Mouse (Mus musculus) liver, embryonic 14.5 days (tissue): ENCODE results near the gene Gart. TPM values are rescaled to one million over a fixed set of nuclear protein-coding genes. Genes with fewer than 3 reads are reported as not detected.
A peak's percentile ranks its signal among the peaks of the same experiment; 100 is the strongest.

Experiments
- ATAC-seq: fragments of 200-750 bp; cut with Nextera tagmentation; 2 replicates; pipeline ENCODE4 v1.8.0; 2017; ENCODE audit warnings: moderate number of reproducible peaks, mild to moderate bottlenecking, moderate library complexity; ENCODE audit not compliant: insufficient read depth
- DNase-seq, 3 experiments: peaks; one replicate each; pipeline ENCODE4 v3.0.0-alpha.2; 2012 to 2013; ENCODE audit warnings: low read depth in 3 of 3, low spot score in 3 of 3
- H3K27ac ChIP-seq: fragments of 300-500 bp; sonication (generic); 2 replicates; pipeline ENCODE4 v1.5.1; 2014; ENCODE audit warnings: moderate library complexity, mild to moderate bottlenecking, control low read depth, inconsistent platforms
- H3K27me3 ChIP-seq: fragments of 300-500 bp; sonication (generic); 2 replicates; pipeline ENCODE4 v1.6.1; 2014; ENCODE audit warnings: mild to moderate bottlenecking, low read length, moderate library complexity; ENCODE audit not compliant: control insufficient read depth, insufficient read depth
- H3K36me3 ChIP-seq: fragments of 300-500 bp; sonication (generic); replicated peaks from 2 replicates; pipeline ENCODE4 v1.6.1; 2014; ENCODE audit warnings: low read depth; ENCODE audit not compliant: control insufficient read depth, insufficient read depth
- H3K4me1 ChIP-seq, 2 experiments: fragments of 200-500 bp in 1 of 2; fragments of 300-500 bp in 1 of 2; sonication (generic) in 1 of 2; replicated peaks; 2 replicates each; pipeline ENCODE4 v1.6.1; 2012 to 2014; ENCODE audit warnings: antibody characterized with exemption in 1 of 2, inconsistent platforms in 1 of 2, low read length in 1 of 2; ENCODE audit not compliant: control insufficient read depth in 2 of 2, insufficient read depth in 2 of 2
- H3K4me2 ChIP-seq: fragments of 300-500 bp; sonication (generic); 2 replicates; pipeline ENCODE4 v1.6.1; 2014; ENCODE audit warnings: low read depth, mild to moderate bottlenecking, control low read depth, moderate library complexity
- H3K4me3 ChIP-seq, 2 experiments: fragments of 200-500 bp in 1 of 2; fragments of 300-500 bp in 1 of 2; sonication (generic) in 1 of 2; 2 replicates each; pipeline ENCODE4 v1.5.1; 2012 to 2014; ENCODE audit warnings: low read depth in 2 of 2, low read length in 2 of 2, mild to moderate bottlenecking in 2 of 2, control low read depth in 1 of 2, inconsistent platforms in 1 of 2, moderate library complexity in 1 of 2; ENCODE audit not compliant: insufficient read depth in 1 of 2
- H3K9ac ChIP-seq: fragments of 300-500 bp; sonication (generic); replicated peaks from 2 replicates; pipeline ENCODE4 v1.6.1; 2014; ENCODE audit warnings: mild to moderate bottlenecking, control low read depth, moderate library complexity
- H3K9me3 ChIP-seq: fragments of 300-500 bp; sonication (generic); 2 replicates; pipeline ENCODE4 v1.6.1; 2016; ENCODE audit warnings: low read length, mixed read lengths; ENCODE audit not compliant: control insufficient read depth
- CTCF ChIP-seq: IDR thresholded peaks from 2 replicates; pipeline ENCODE4 v1.5.1; 2016; ENCODE audit warnings: antibody characterized with exemption, low read depth, control low read depth
- EP300 ChIP-seq: IDR thresholded peaks from 2 replicates; pipeline ENCODE4 v1.6.1; 2016; ENCODE audit warnings: antibody characterized with exemption, low read depth
- WGBS: fragments of 180-500 bp; shearing (Covaris S2); extraction: QIAGEN DNeasy Blood & Tissue Kit; methylation state at CpG from one replicate; pipeline ENCODE4 v1.1.7; 2014; ENCODE audit not compliant: insufficient replicate concordance; 5-methylcytosine and 5-hydroxymethylcytosine counted together
- polyA plus RNA-seq, 2 experiments: library from polyadenylated mRNA; depleted of rRNA in 1 of 2; stranded (reverse) in 1 of 2; unstranded in 1 of 2; fragments of >200 nt; fragmentation: Nextera tagmentation in 1 of 2; extraction: Ambion mirVana in 1 of 2; gene quantifications; 2 replicates each; pipeline versions ENCODE4 v1.2.1 to v1.2.3; 2012 to 2014

The Gart gene
- polyA plus RNA-seq, 2 experiments = 42.3 to 61.3 TPM

GRCm38 (mm10) chr16:91596779-91597671 lies 49.7 kb downstream of the Gart start:
- H3K9me3 ChIP-seq = no peaks in the 10 kb centered on the region
- H3K9ac ChIP-seq = peak overlapping the region; percentile 55
- ATAC-seq (peak; percentile 70), DNase-seq (no peak)
- peaks cover 12 to 17% of the 10 kb centered on the region in 2 experiments for H3K4me1 ChIP-seq
- no peaks in the 10 kb centered on the region for H3K36me3 ChIP-seq
- peak overlapping the region; percentile 98 for H3K4me2 ChIP-seq
- no peak overlapping the region for H3K27ac ChIP-seq
- no peak for TF ChIP-seq CTCF
- TF ChIP-seq EP300 = no peak
- H3K4me3 ChIP-seq = peak overlapping the region; percentile 65 to 68
- H3K27me3 ChIP-seq = peaks cover 6% of the 10 kb centered on the region
- WGBS = under 1% methylated on average over 74 of the region's 75 CpGs

- 8% methylated on average over 9 of the region's 9 CpGs for WGBS
- Histone ChIP-seq H3K9me3 (no peaks in the 10 kb centered on the region), H3K9ac (peak overlapping the region; percentile 20), H3K27ac (no peak overlapping the region), H3K4me1 (peaks cover 12 to 16% of the 10 kb centered on the region in 2 experiments), H3K4me3 (peak overlapping the region; percentile 65 to 68), H3K4me2 (peak overlapping the region; percentile 98), H3K27me3 (peaks cover 6% of the 10 kb centered on the region), H3K36me3 (no peaks in the 10 kb centered on the region)
- peak in 2 of 3 experiments; percentile 20 to 37 for DNase-seq
- ATAC-seq = no peak
- no peak for TF ChIP-seq CTCF
Measured at GRCm38 (mm10) chr16:91596397-91596778, 50.4 kb downstream of the Gart start.

- no peak for ATAC-seq
- Histone ChIP-seq H3K9ac (no peak overlapping the region), H3K9me3 (no peaks in the 10 kb centered on the region), H3K4me1 (peaks cover 10 to 12% of the 10 kb centered on the region in 2 experiments), H3K27me3 (peaks cover 6% of the 10 kb centered on the region), H3K36me3 (no peaks in the 10 kb centered on the region), H3K4me2 (no peak overlapping the region), H3K27ac (no peak overlapping the region), H3K4me3 (no peak overlapping the region)
- DNase-seq = no peak
- 84% methylated on average over 6 of the region's 6 CpGs for WGBS
- no peak for TF ChIP-seq EP300
- TF ChIP-seq CTCF = no peak
Measured at GRCm38 (mm10) chr16:91595076-91595475, 51.7 kb downstream of the Gart start.

GRCm38 (mm10) chr16:91593262-91593661 lies 53.5 kb downstream of the Gart start:
- H3K4me1 ChIP-seq = peaks cover 10 to 12% of the 10 kb centered on the region in 2 experiments
- H3K9ac ChIP-seq = no peak overlapping the region
- H3K4me3 ChIP-seq = no peak overlapping the region
- H3K27me3 ChIP-seq = peaks cover 3% of the 10 kb centered on the region
- H3K4me2 ChIP-seq = no peak overlapping the region
- no peaks in the 10 kb centered on the region for H3K36me3 ChIP-seq
- TF ChIP-seq EP300 (no peak), CTCF (no peak)
- 40% methylated on average over 3 of the region's 3 CpGs for WGBS
- no peaks in the 10 kb centered on the region for H3K9me3 ChIP-seq
- DNase-seq (no peak), ATAC-seq (no peak)
- H3K27ac ChIP-seq = no peak overlapping the region

GRCm38 (mm10) chr16:91592162-91592561 lies 54.6 kb downstream of the Gart start:
- Histone ChIP-seq H3K4me1 (peaks cover 8 to 10% of the 10 kb centered on the region in 2 experiments), H3K4me3 (no peak overlapping the region), H3K36me3 (no peaks in the 10 kb centered on the region), H3K4me2 (no peak overlapping the region), H3K9me3 (no peaks in the 10 kb centered on the region), H3K27ac (no peak overlapping the region), H3K27me3 (no peaks in the 10 kb centered on the region; the same call in 1 of the 2 replicates), H3K9ac (no peak overlapping the region)
- WGBS = 49% methylated on average over 8 of the region's 8 CpGs
- TF ChIP-seq CTCF (no peak), EP300 (no peak)
- DNase-seq (no peak), ATAC-seq (no peak)
